Mouse (Mus musculus) C2C12 (cell line): ENCODE data around the gene Gm14296.
"Not testable (repeated sequence)": the region's sequence is repeated elsewhere in the genome, so short reads cannot be mapped to it uniquely, and the experiment has no call there.

Experiments
- CTCF ChIP-seq: IDR thresholded peaks from one replicate; pipeline ENCODE4 v1.5.1; 2011; ENCODE audit not compliant: control insufficient read depth, insufficient read depth, insufficient read length
- MAX ChIP-seq: IDR thresholded peaks from one replicate; pipeline ENCODE4 v1.6.1; 2011; ENCODE audit warnings: mild to moderate bottlenecking, control low read depth
- USF1 ChIP-seq: IDR thresholded peaks from one replicate; pipeline ENCODE4 v1.6.1; 2011; ENCODE audit warnings: low read depth, mild to moderate bottlenecking, control low read depth, moderate library complexity

GRCm38 (mm10) chr2:176905464-176905863 lies 22.1 kb downstream of the Gm14296 start:
- not testable (repeated sequence) for TF ChIP-seq CTCF, USF1, MAX
